Mouse (Mus musculus): ENCODE results near the gene Gm815. TPM values are rescaled to one million over a fixed set of nuclear protein-coding genes. Genes with fewer than 3 reads are reported as not detected.

Gene Gm815
- total RNA-seq (2012; rRNA removed) = not detected in 2 replicates
- polyA plus RNA-seq (2012; ENCODE audit: insufficient read depth in 1 of 2, insufficient read length in 2 of 2, low read depth in 1 of 2, low replicate concordance in 2 of 2, missing spikeins in 1 of 2) = not detected

GRCm38 (mm10) chr19:26885616-26886015 is at the start of gene Gm815:
Gene Gm815 (plus strand): TSS chr19:26885881.
- TF ChIP-seq MAX (IDR thresholded peaks at IDR 0.05; ENCODE audit: low read length) (no peak), ZNF384 (IDR thresholded peaks at IDR 0.05; ENCODE audit: low read depth, low read length) (no peak), TAL1 (IDR thresholded peaks at IDR 0.05; ENCODE audit: low read length) (no peak), GABPA (IDR thresholded peaks at IDR 0.05; ENCODE audit: low read depth, low read length) (no peak), MEF2A (IDR thresholded peaks at IDR 0.05; ENCODE audit: extremely low read depth, insufficient replicate concordance, low read depth, low read length, poor library complexity, severe bottlenecking) (no peak), EP300 (IDR thresholded peaks at IDR 0.05; ENCODE audit: low read depth in 1 of 2, low read length in 2 of 2) (no peak), NELFE (IDR thresholded peaks at IDR 0.05; ENCODE audit: low read depth, low read length) (no peak), MXI1 (IDR thresholded peaks at IDR 0.05; ENCODE audit: low read depth, low read length) (no peak), POLR2A (IDR thresholded peaks at IDR 0.05; ENCODE audit: control insufficient read depth in 1 of 2, insufficient read depth in 1 of 2, low read depth in 1 of 2, low read length in 2 of 2, poor library complexity in 1 of 2) (no peak), CHD2 (IDR thresholded peaks at IDR 0.05; ENCODE audit: low read length) (no peak), ETS1 (IDR thresholded peaks at IDR 0.05; ENCODE audit: low read depth, low read length) (no peak), TCF12 (IDR thresholded peaks at IDR 0.05; ENCODE audit: low read depth, low read length) (no peak), JUND (IDR thresholded peaks at IDR 0.05; ENCODE audit: low read depth, low read length) (no peak), POLR2AphosphoS5 (IDR thresholded peaks at IDR 0.05; ENCODE audit: borderline replicate concordance, low read depth, low read length) (no peak), CTCF (IDR thresholded peaks at IDR 0.05 in 2 of 3, conservative IDR thresholded peaks at IDR 0.05 in 1 of 3; ENCODE audit: control insufficient read depth in 1 of 3, insufficient read depth in 1 of 3, low read depth in 2 of 3, low read length in 3 of 3, poor library complexity in 1 of 3, severe bottlenecking in 1 of 3) (no peak)
- H3K4me3 ChIP-seq (ENCODE audit: control insufficient read depth in 1 of 2, insufficient read depth in 1 of 2, low read depth in 2 of 2, low read length in 2 of 2) = no peak within 1 kb of the TSS
- no peaks in the 10 kb centered on the region for H3K27me3 ChIP-seq (ENCODE audit: control insufficient read depth in 1 of 2, insufficient read depth in 2 of 2, low read length in 2 of 2)
- no peaks in the 10 kb centered on the region for H3K36me3 ChIP-seq (ENCODE audit: control insufficient read depth in 1 of 2, insufficient read depth in 2 of 2, low read length in 2 of 2)
- no peak within 1 kb of the TSS for H3K9ac ChIP-seq (ENCODE audit: control insufficient read depth, low read depth, low read length, poor library complexity, severe bottlenecking)
- no peak for DNase-seq (ENCODE audit: low read depth, low spot score)
- no peak within 1 kb of the TSS for H3K27ac ChIP-seq (ENCODE audit: control insufficient read depth, low read depth, low read length)
- no peaks in the 10 kb centered on the region for H3K4me1 ChIP-seq (ENCODE audit: control insufficient read depth in 1 of 2, insufficient read depth in 2 of 2, low read length in 2 of 2)
- no peaks in the 10 kb centered on the region for H3K9me3 ChIP-seq (replicated peaks; ENCODE audit: insufficient read depth, low read length)
- H3K79me2 ChIP-seq (ENCODE audit: control insufficient read depth, insufficient read depth, low read length, poor library complexity) = no peaks in the 10 kb centered on the region

GRCm38 (mm10) chr19:26837626-26838025 is 48.1 kb upstream of the Gm815 start:
- TF ChIP-seq ZMIZ1 (IDR thresholded peaks at IDR 0.05; ENCODE audit: low read depth, low read length) = no peak
- no peak for TF ChIP-seq MAZ (IDR thresholded peaks at IDR 0.05; ENCODE audit: low read depth, low read length)
- no peak for TF ChIP-seq MXI1 (IDR thresholded peaks at IDR 0.05; ENCODE audit: low read depth, low read length)
- no peak for TF ChIP-seq MYB (IDR thresholded peaks at IDR 0.05; ENCODE audit: low read depth, low read length)
- no peak for TF ChIP-seq USF1 (IDR thresholded peaks at IDR 0.05; ENCODE audit: low read depth, low read length)
- TF ChIP-seq ZNF384 (IDR thresholded peaks at IDR 0.05; ENCODE audit: low read depth, low read length) = no peak
- no peaks in the 10 kb centered on the region for H3K79me2 ChIP-seq (ENCODE audit: control insufficient read depth, insufficient read depth, low read length, poor library complexity)
- H3K9ac ChIP-seq (ENCODE audit: control insufficient read depth, low read depth, low read length, poor library complexity, severe bottlenecking) = no peak overlapping the region
- no peaks in the 10 kb centered on the region for H3K9me3 ChIP-seq (replicated peaks; ENCODE audit: insufficient read depth, low read length)
- no peak for DNase-seq (ENCODE audit: low read depth, low spot score)
- H3K27ac ChIP-seq (ENCODE audit: control insufficient read depth, low read depth, low read length) = no peak overlapping the region
- no peak overlapping the region for H3K4me3 ChIP-seq (ENCODE audit: control insufficient read depth in 1 of 2, insufficient read depth in 1 of 2, low read depth in 2 of 2, low read length in 2 of 2)
- H3K36me3 ChIP-seq (ENCODE audit: control insufficient read depth in 1 of 2, insufficient read depth in 2 of 2, low read length in 2 of 2) = no peaks in the 10 kb centered on the region
- no peaks in the 10 kb centered on the region for H3K27me3 ChIP-seq (ENCODE audit: control insufficient read depth in 1 of 2, insufficient read depth in 2 of 2, low read length in 2 of 2)
- no peaks in the 10 kb centered on the region for H3K4me1 ChIP-seq (ENCODE audit: control insufficient read depth in 1 of 2, insufficient read depth in 2 of 2, low read length in 2 of 2)
